Mouse (Mus musculus): Measurements from ENCODE around the gene Lrrc8d.

- TF ChIP-seq CTCF (IDR thresholded peaks at IDR 0.05; ENCODE audit: insufficient read depth, low read length) (no peak), POLR2A (IDR thresholded peaks at IDR 0.05; ENCODE audit: borderline replicate concordance, extremely low read depth, low read depth, low read length) (no peak)
Observed at GRCm38 (mm10) chr5:105696049-105696448, 3.7 kb upstream of the Lrrc8d start.
